Mouse (Mus musculus): Measurements from ENCODE around the gene Col27a1. TPM values are rescaled to one million over a fixed set of nuclear protein-coding genes. Genes with fewer than 3 reads are reported as not detected.

The Col27a1 gene
- polyA plus RNA-seq, 1 experiment: 11.5 TPM

DNA sequence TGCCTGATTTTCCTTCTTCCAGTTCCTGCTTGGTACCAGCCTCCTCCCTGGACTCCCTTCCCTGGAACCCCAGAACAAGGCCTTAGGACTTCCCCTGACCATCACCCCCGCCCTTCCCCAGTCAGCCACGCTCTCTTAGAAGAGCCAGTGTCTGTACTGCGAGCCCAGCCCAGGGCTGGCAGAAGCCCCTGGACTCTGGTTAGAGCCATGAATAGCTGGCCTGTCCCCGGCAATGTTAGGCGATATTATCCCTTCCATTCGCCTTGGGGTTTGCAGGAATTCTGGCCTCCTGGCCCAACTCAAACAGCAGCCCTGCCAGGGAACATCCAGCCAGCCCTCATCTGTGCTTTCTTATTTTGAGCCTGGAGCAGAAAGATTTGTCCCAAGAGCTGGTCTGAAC is 39.9 kb downstream of the Col27a1 start:
- 76% methylated on average over 6 of the region's 6 CpGs for WGBS
- no peak for TF ChIP-seq CTCF (IDR thresholded peaks at IDR 0.05; ENCODE audit: insufficient read depth, low read length)
- TF ChIP-seq POLR2A (IDR thresholded peaks at IDR 0.05; ENCODE audit: borderline replicate concordance, extremely low read depth, low read depth, low read length): no peak
- no peak for DNase-seq
- Histone ChIP-seq H3K4me3 (replicated peaks; ENCODE audit: extremely low read depth, low read depth, low read length) (no peak overlapping the region), H3K4me1 (ENCODE audit: control insufficient read depth, insufficient read depth, low read length) (no peaks in the 10 kb centered on the region)

- H3K4me3 ChIP-seq (replicated peaks; ENCODE audit: extremely low read depth, low read depth, low read length): no peak overlapping the region
- H3K4me1 ChIP-seq (ENCODE audit: control insufficient read depth, insufficient read depth, low read length): no peaks in the 10 kb centered on the region
- DNase-seq: no peak
- TF ChIP-seq CTCF (IDR thresholded peaks at IDR 0.05; ENCODE audit: insufficient read depth, low read length) (no peak), POLR2A (IDR thresholded peaks at IDR 0.05; ENCODE audit: borderline replicate concordance, extremely low read depth, low read depth, low read length) (no peak)
- 70% methylated on average over 2 of the region's 2 CpGs for WGBS
These were observed 40.3 kb downstream of the Col27a1 start for GRCm38 (mm10) chr4:63254151-63254550.

- no peak for DNase-seq
- H3K4me3 ChIP-seq (replicated peaks; ENCODE audit: extremely low read depth, low read depth, low read length): no peak overlapping the region
- H3K4me1 ChIP-seq (ENCODE audit: control insufficient read depth, insufficient read depth, low read length): no peaks in the 10 kb centered on the region
- TF ChIP-seq CTCF (IDR thresholded peaks at IDR 0.05; ENCODE audit: insufficient read depth, low read length) (no peak), POLR2A (IDR thresholded peaks at IDR 0.05; ENCODE audit: borderline replicate concordance, extremely low read depth, low read depth, low read length) (no peak)
- WGBS: 80% methylated on average over 2 of the region's 2 CpGs
These were observed 42.6 kb downstream of the Col27a1 start for GRCm38 (mm10) chr4:63256371-63256770.

DNA sequence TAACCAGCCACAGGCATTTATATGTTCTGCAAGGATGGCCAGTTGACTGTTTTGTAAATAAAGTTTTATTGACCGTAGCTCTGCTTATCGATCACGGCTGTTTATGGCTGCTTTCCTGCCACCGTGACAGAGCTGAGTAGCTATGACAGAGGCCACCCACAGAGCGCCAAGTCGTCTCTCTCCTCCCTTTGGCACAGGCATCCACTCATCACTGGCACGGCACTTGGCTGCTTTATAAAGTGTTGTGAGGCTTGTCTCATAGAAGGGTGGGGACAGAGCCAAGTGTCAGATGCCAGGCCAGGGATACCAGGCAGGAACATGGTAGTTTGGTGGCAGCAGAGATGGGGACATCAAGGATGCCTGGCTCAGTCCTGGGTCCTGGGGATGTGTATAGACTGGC is 43.5 kb downstream of the Col27a1 start:
- Histone ChIP-seq H3K4me1 (ENCODE audit: control insufficient read depth, insufficient read depth, low read length) (no peaks in the 10 kb centered on the region), H3K4me3 (replicated peaks; ENCODE audit: extremely low read depth, low read depth, low read length) (no peak overlapping the region)
- DNase-seq: no peak
- no peak for TF ChIP-seq CTCF (IDR thresholded peaks at IDR 0.05; ENCODE audit: insufficient read depth, low read length)
- TF ChIP-seq POLR2A (IDR thresholded peaks at IDR 0.05; ENCODE audit: borderline replicate concordance, extremely low read depth, low read depth, low read length): no peak
- 65% methylated on average over 7 of the region's 7 CpGs for WGBS

DNA sequence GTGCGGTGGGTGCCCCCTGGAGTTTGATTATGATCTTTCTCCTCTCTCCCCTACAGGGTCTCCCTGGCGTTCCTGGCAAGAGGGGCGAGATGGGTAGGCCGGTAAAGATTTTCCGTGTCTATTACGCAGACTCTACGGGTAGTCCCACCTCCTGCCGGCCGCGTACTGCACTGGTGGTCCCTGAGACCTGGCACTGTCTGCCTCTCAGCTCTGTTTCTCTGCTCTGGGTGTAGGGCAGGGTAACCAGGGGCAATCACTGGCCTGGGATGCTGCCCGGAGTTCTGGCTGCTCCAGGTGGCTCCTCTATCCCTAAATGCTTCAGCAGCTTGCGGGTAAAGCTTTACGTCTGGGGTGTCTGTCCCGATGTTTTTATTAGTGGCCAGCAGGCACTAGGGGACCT is 44.3 kb downstream of the Col27a1 start:
- DNase-seq: no peak
- 88% methylated on average over 14 of the region's 14 CpGs for WGBS
- Histone ChIP-seq H3K4me3 (replicated peaks; ENCODE audit: extremely low read depth, low read depth, low read length) (no peak overlapping the region), H3K4me1 (ENCODE audit: control insufficient read depth, insufficient read depth, low read length) (no peaks in the 10 kb centered on the region)
- TF ChIP-seq POLR2A (IDR thresholded peaks at IDR 0.05; ENCODE audit: borderline replicate concordance, extremely low read depth, low read depth, low read length): no peak
- no peak for TF ChIP-seq CTCF (IDR thresholded peaks at IDR 0.05; ENCODE audit: insufficient read depth, low read length)

- DNase-seq: no peak
- TF ChIP-seq CTCF (IDR thresholded peaks at IDR 0.05; ENCODE audit: insufficient read depth, low read length) (no peak), POLR2A (IDR thresholded peaks at IDR 0.05; ENCODE audit: borderline replicate concordance, extremely low read depth, low read depth, low read length) (no peak)
- 81% methylated on average over 6 of the region's 6 CpGs for WGBS
These were observed 45.3 kb downstream of the Col27a1 start for GRCm38 (mm10) chr4:63259066-63259465.

GRCm38 (mm10) chr4:63260506-63260905 is 46.7 kb downstream of the Col27a1 start:
- H3K4me1 ChIP-seq (ENCODE audit: control insufficient read depth, insufficient read depth, low read length): no peaks in the 10 kb centered on the region
- 75% methylated on average over 10 of the region's 10 CpGs for WGBS
- no peak overlapping the region for H3K4me3 ChIP-seq (replicated peaks; ENCODE audit: extremely low read depth, low read depth, low read length)
- DNase-seq: no peak
- TF ChIP-seq POLR2A (IDR thresholded peaks at IDR 0.05; ENCODE audit: borderline replicate concordance, extremely low read depth, low read depth, low read length): no peak
- no peak for TF ChIP-seq CTCF (IDR thresholded peaks at IDR 0.05; ENCODE audit: insufficient read depth, low read length)

More at GRCm38 (mm10) chr4:63259066-63259465, 45.3 kb downstream of the Col27a1 start:
- no peak overlapping the region for H3K4me3 ChIP-seq (replicated peaks; ENCODE audit: extremely low read depth, low read depth, low read length)
- no peaks in the 10 kb centered on the region for H3K4me1 ChIP-seq (ENCODE audit: control insufficient read depth, insufficient read depth, low read length)

- WGBS: 100% methylated on average over 1 of the region's 1 CpGs
- Histone ChIP-seq H3K4me1 (ENCODE audit: control insufficient read depth, insufficient read depth, low read length) (no peaks in the 10 kb centered on the region), H3K4me3 (replicated peaks; ENCODE audit: extremely low read depth, low read depth, low read length) (no peak overlapping the region)
- no peak for TF ChIP-seq POLR2A (IDR thresholded peaks at IDR 0.05; ENCODE audit: borderline replicate concordance, extremely low read depth, low read depth, low read length)
- no peak for TF ChIP-seq CTCF (IDR thresholded peaks at IDR 0.05; ENCODE audit: insufficient read depth, low read length)
- DNase-seq: no peak
These were observed 49.1 kb downstream of the Col27a1 start for GRCm38 (mm10) chr4:63262941-63263340.

DNA sequence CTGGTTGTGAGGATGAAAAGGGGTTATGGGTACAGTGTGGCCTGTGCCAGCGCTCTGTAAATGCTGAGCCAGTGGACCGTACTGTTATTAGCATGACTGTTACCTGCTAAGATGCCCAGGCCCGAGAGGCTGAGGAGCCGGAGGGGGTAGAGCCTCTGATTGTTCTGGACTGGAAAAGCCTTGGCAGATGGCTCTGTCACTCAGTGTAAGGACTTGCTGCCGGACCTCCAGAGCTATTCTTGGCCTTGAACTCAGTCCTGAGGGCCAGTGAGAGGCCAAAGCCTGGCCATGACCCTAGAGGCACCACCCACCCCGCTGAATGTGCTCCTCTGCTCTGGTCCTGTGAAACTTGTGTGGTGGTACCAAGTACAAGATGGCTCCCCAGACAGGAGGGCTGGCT is 52.5 kb downstream of the Col27a1 start:
- no peak for DNase-seq
- H3K4me3 ChIP-seq (replicated peaks; ENCODE audit: extremely low read depth, low read depth, low read length): no peak overlapping the region
- H3K4me1 ChIP-seq (ENCODE audit: control insufficient read depth, insufficient read depth, low read length): no peaks in the 10 kb centered on the region
- TF ChIP-seq CTCF (IDR thresholded peaks at IDR 0.05; ENCODE audit: insufficient read depth, low read length): no peak
- no peak for TF ChIP-seq POLR2A (IDR thresholded peaks at IDR 0.05; ENCODE audit: borderline replicate concordance, extremely low read depth, low read depth, low read length)
- 89% methylated on average over 6 of the region's 6 CpGs for WGBS

DNA sequence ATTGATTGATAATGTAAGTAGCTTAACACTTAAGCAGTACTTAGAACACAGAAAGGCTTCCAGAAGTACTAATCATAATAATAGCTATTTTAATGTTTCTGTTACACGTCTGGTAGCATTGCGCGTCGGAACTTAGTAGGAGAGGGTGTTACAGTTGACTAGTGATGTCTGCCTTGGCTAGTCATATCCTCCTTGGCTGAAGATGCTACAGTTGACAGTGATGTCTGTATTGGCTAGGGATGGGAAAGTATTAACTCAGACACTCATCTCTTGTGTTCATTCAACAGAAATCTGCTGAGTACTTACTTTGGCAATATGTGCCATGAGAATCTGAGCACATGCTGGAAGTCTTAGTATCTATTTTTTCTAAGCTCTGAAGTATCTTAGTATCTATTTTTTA is 53.3 kb downstream of the Col27a1 start:
- TF ChIP-seq CTCF (IDR thresholded peaks at IDR 0.05; ENCODE audit: insufficient read depth, low read length): no peak
- TF ChIP-seq POLR2A (IDR thresholded peaks at IDR 0.05; ENCODE audit: borderline replicate concordance, extremely low read depth, low read depth, low read length): no peak
- Histone ChIP-seq H3K4me3 (replicated peaks; ENCODE audit: extremely low read depth, low read depth, low read length) (no peak overlapping the region), H3K4me1 (ENCODE audit: control insufficient read depth, insufficient read depth, low read length) (no peaks in the 10 kb centered on the region)
- DNase-seq: no peak
- 90% methylated on average over 4 of the region's 4 CpGs for WGBS
